Mouse (Mus musculus) intestine, embryonic 16.5 days (tissue): ENCODE data around the gene Sat2. TPM values are rescaled to one million over a fixed set of nuclear protein-coding genes. Genes with fewer than 3 reads are reported as not detected.

Experiments
- ATAC-seq: fragments of 200-750 bp; cut with Nextera tagmentation; 2 replicates; pipeline ENCODE4 v1.8.0; 2017; ENCODE audit warnings: moderate TSS enrichment, moderate library complexity
- H3K27ac ChIP-seq: fragments of 300-500 bp; sonication (generic); 2 replicates; pipeline ENCODE4 v1.5.1; 2014; ENCODE audit warnings: mild to moderate bottlenecking, low read length
- H3K27me3 ChIP-seq: fragments of 300-500 bp; sonication (generic); replicated peaks from 2 replicates; pipeline ENCODE4 v1.6.1; 2014; ENCODE audit warnings: low read length, control low read depth, mixed read lengths; ENCODE audit not compliant: control insufficient read depth, insufficient read depth
- H3K36me3 ChIP-seq: fragments of 300-500 bp; sonication (generic); 2 replicates; pipeline ENCODE4 v1.6.1; 2014; ENCODE audit warnings: low read length, control low read depth; ENCODE audit not compliant: control insufficient read depth, insufficient read depth
- H3K4me1 ChIP-seq: fragments of 300-500 bp; sonication (generic); 2 replicates; pipeline ENCODE4 v1.6.1; 2014; ENCODE audit warnings: low read length, control low read depth, mixed read lengths; ENCODE audit not compliant: control insufficient read depth, insufficient read depth
- H3K4me2 ChIP-seq: fragments of 300-500 bp; sonication (generic); 2 replicates; pipeline ENCODE4 v1.6.1; 2014; ENCODE audit warnings: low read depth, low read length, control low read depth
- H3K4me3 ChIP-seq: fragments of 300-500 bp; sonication (generic); 2 replicates; pipeline ENCODE4 v1.5.1; 2014; ENCODE audit warnings: mild to moderate bottlenecking, low read length
- H3K9ac ChIP-seq: fragments of 300-500 bp; sonication (generic); 2 replicates; pipeline ENCODE4 v1.6.1; 2014; ENCODE audit warnings: low read depth, low read length
- H3K9me3 ChIP-seq: fragments of 300-500 bp; sonication (generic); 2 replicates; pipeline ENCODE4 v1.6.1; 2016; ENCODE audit warnings: low read length, control low read depth; ENCODE audit not compliant: control insufficient read depth
- WGBS: fragments of 180-500 bp; shearing (Covaris S2); extraction: QIAGEN DNeasy Blood & Tissue Kit; methylation state at CpG from one replicate; pipeline ENCODE4 v1.1.7; 2014; 5-methylcytosine and 5-hydroxymethylcytosine counted together
- polyA plus RNA-seq: library from polyadenylated mRNA; unstranded; fragments of >200 nt; fragmentation: Nextera tagmentation; extraction: Ambion mirVana; gene quantifications from 2 replicates; pipeline ENCODE4 v1.2.1, GENCODE M21; 2015

Sat2 gene
- polyA plus RNA-seq, 1 experiment from 2014 or later: 18.1 TPM

DNA sequence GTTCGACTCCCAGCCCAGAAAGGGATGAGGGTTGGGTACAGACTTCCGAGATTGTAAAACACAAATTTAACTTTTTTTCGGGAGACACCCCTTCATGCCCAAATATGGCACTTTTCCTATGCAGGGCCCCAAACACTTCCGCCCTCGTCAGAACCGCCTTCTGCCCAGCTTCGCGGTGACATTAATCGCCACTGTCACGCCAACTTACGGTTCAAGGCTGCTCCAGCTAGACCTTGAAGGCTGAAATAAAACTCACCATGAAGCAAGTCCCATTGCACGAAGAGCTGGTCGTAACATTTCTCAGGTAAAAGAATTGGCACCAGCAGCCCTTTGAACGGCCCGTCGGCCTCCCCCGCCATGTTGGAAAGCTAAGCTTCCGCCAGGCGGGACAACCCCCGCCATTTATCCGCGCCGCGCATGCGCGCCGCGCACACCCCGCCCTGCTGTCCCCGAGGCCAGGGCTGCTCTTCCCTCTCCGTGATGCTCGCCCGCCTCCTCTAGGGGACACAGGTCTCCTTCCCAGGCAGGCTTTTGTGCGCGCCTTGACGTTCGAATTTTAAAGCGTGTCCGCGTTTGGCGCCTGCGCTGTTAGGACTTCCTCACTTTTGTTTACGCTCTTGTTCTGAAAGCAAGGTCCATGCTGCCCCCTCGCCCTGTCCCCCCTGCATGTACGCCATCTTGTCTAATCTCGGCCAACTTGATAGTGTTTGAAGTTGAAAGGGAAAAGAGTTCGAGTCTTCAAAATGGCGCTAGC lies 40.6 kb downstream of the Sat2 start, which contains the start of gene Mpdu1:
Mpdu1 (minus strand) TSS at position 430 of the 754 bp plus-strand sequence.
- H3K4me2 ChIP-seq: peak within 1 kb of the TSS; percentile 69
- under 1% methylated on average over 48 of the region's 48 CpGs for WGBS
- H3K9me3 ChIP-seq: no peaks in the 10 kb centered on the region
- H3K9ac ChIP-seq: peak within 1 kb of the TSS; percentile 72
- H3K4me3 ChIP-seq: peak within 1 kb of the TSS; percentile 64
- no peaks in the 10 kb centered on the region for H3K27me3 ChIP-seq
- H3K36me3 ChIP-seq: peaks cover 21% of the 10 kb centered on the region
- ATAC-seq: peak; percentile 96
- H3K4me1 ChIP-seq: peaks cover 6% of the 10 kb centered on the region
- peak within 1 kb of the TSS; percentile 96 for H3K27ac ChIP-seq

DNA sequence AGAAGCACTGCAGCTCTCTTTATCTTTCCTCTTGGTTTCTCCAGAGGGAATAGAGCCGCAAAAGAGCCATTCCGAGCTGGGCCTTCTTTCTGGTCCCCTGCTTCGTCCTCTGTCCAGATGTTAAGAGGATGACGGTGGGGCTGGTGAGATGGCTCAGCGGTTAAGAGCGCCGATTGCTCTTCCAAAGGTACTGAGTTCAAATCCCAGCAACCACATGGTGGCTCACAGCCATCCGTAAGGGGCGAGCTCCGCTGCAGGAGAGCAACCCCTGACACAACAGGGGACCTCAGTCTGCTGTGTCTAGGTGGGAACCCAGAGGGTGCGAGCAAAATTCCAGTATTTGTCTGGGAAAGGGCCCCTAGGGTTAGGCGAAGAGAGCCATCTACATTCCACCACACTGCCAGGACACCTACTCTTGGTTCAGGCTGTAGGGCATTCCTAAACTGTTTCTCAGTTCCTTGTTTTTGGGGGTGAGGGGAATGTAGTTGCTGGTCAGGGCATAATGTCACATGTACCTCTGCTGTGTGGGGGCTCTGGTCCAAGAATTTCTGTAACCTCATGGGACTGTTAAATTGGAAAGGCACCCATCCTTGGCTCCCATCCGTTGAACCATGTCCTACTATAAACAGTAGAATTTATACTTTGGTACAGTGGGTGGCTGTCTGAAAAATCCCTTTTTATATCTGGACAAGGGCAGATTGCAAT lies 41.3 kb downstream of the Sat2 start:
- peaks cover 21% of the 10 kb centered on the region for H3K36me3 ChIP-seq

DNA sequence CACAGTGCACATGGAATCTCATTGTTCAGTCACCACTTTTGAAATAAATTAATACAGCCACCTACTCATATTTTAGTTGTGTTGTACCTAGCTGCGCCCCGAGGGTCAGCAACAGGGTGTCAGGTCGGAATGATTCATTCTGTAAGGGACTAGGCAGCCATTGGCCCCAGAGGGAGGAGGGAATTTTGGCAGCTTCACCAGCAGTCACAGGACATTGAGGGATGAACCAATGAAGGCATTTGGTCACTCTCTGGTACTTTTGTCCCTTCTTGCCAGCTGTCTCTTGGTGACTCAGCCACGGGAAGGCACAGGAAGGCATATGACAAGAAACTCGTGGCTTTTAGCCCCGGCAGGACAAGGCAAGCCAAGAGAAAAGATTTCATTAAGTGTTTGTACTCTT lies 42.0 kb downstream of the Sat2 start:
- peaks cover 20% of the 10 kb centered on the region for H3K36me3 ChIP-seq

More for the DNA sequence above, 41.3 kb downstream of the Sat2 start:
- H3K9ac ChIP-seq: peak overlapping the region; percentile 72
- peaks cover 6% of the 10 kb centered on the region for H3K4me1 ChIP-seq
- no peak for ATAC-seq
- H3K4me3 ChIP-seq: peak overlapping the region; percentile 64
- peak overlapping the region; percentile 96 for H3K27ac ChIP-seq
- no peaks in the 10 kb centered on the region for H3K9me3 ChIP-seq
- H3K27me3 ChIP-seq: no peaks in the 10 kb centered on the region
- H3K4me2 ChIP-seq: peak overlapping the region; percentile 69
- 65% methylated on average over 13 of the region's 13 CpGs for WGBS

DNA sequence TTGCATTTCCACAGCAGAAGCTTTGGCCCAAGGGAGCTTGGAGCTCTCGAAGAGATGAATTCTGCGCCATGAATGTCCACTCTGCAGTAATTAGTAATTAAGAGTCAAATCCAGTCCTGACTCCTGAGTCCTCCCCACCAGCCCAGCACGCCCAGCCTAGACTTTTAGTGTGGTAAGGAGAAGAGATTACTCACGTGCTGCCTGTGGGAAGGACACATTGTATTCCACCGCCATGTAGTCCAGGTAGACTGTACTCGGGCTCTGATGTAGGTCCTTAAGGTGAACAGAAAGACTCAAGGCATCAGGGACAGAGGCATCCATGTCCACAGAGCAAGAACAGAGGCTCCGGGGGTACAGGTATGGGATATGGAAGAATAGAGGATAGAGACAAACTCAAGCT lies 43.0 kb downstream of the Sat2 start:
- 92% methylated on average over 7 of the region's 7 CpGs for WGBS

More for the DNA sequence above, 42.0 kb downstream of the Sat2 start:
- no peak for ATAC-seq
- H3K9me3 ChIP-seq: no peaks in the 10 kb centered on the region
- H3K9ac ChIP-seq: no peak overlapping the region; the same call in 1 of the 2 replicates
- 77% methylated on average over 6 of the region's 6 CpGs for WGBS
- H3K27me3 ChIP-seq: no peaks in the 10 kb centered on the region
- H3K27ac ChIP-seq: no peak overlapping the region
- no peak overlapping the region for H3K4me3 ChIP-seq
- H3K4me1 ChIP-seq: peaks cover 8% of the 10 kb centered on the region
- no peak overlapping the region for H3K4me2 ChIP-seq

DNA sequence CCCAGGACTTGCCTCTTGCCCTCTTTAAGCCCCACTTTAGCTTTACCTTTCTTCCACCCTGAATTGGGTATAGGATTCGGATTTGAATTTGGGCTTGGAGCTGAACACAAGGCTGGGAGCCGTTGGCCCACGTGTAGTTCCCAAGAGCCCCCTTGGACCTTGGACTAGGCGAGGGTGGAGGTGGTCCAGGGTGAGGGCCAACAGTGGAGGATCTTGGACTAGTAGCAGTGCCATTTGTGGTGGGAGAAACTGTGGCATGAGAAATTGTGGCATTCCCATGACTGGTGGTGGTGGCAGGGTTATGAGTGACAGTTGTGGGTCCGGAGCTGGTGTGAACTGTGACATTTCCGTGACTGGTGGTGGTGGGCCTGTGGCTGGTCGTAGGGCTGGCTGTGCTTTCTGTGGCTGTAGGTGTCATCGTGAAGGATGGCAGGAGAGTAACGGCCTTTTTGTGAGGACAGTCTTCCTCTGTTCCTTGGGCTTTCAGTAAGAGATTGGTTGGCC lies 43.7 kb downstream of the Sat2 start:
- Histone ChIP-seq H3K27me3 (no peaks in the 10 kb centered on the region), H3K9me3 (no peaks in the 10 kb centered on the region), H3K4me3 (no peak overlapping the region), H3K36me3 (peaks cover 24% of the 10 kb centered on the region), H3K4me1 (peaks cover 24% of the 10 kb centered on the region), H3K4me2 (no peak overlapping the region), H3K9ac (no peak overlapping the region), H3K27ac (peak overlapping the region; percentile 11; the same call in 1 of the 2 replicates)
- WGBS: 63% methylated on average over 9 of the region's 9 CpGs
- no peak for ATAC-seq

More for the DNA sequence above, 43.0 kb downstream of the Sat2 start:
- Histone ChIP-seq H3K36me3 (peaks cover 24% of the 10 kb centered on the region), H3K27me3 (no peaks in the 10 kb centered on the region), H3K4me1 (peaks cover 18% of the 10 kb centered on the region), H3K4me3 (no peak overlapping the region), H3K9me3 (no peaks in the 10 kb centered on the region), H3K27ac (0 out of 2 replicates have a peak overlapping the region, but pooled peaks have one; percentile 11), H3K9ac (no peak overlapping the region), H3K4me2 (no peak overlapping the region)
- no peak for ATAC-seq

DNA sequence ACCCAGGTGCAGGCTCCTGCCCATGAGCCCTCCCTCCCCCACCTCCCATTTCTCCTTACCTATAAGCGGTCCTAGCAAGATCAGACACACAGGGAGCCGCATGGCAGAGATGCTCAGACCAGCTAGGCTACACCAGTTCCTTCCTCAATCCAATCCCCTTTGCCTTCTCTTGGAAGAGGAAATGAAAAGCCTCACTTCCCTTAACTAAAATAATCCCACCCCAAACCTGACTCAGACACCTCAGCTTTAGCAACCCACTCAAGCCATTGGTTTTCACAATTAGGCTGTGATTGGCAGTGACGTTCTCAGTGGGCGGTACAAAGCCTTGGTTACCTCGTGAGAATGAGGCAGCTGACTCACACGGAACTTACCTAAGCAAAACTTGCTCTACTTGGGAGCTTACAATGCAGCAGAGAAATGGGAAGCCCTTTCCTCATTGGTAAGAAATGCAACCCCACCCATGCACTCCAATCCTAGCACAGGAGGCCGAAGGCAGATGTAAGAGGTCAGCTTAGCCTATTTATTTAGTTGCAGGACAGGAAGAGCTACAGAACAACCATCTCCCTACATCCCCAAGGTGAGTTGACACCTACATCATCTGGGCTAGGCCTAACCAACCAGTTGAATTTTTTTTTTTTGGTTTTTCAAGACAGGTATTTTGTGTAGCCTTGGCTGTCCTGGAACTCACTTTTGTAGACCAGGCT lies 44.3 kb downstream of the Sat2 start, which contains the start of gene Cd68:
Cd68 (minus strand) TSS at position 193 of the 704 bp plus-strand sequence.
- no peak within 1 kb of the TSS for H3K4me3 ChIP-seq
- H3K4me2 ChIP-seq: no peak within 1 kb of the TSS
- H3K36me3 ChIP-seq: peaks cover 24% of the 10 kb centered on the region
- H3K27me3 ChIP-seq: no peaks in the 10 kb centered on the region
- peak within 1 kb of the TSS; percentile 11; the same call in 1 of the 2 replicates for H3K27ac ChIP-seq
- H3K9ac ChIP-seq: no peak within 1 kb of the TSS
- peaks cover 24% of the 10 kb centered on the region for H3K4me1 ChIP-seq
- WGBS: 27% methylated on average over 7 of the region's 7 CpGs
- no peaks in the 10 kb centered on the region for H3K9me3 ChIP-seq
- ATAC-seq: 0 out of 2 replicates have a peak, but pooled peaks have one; percentile 4

DNA sequence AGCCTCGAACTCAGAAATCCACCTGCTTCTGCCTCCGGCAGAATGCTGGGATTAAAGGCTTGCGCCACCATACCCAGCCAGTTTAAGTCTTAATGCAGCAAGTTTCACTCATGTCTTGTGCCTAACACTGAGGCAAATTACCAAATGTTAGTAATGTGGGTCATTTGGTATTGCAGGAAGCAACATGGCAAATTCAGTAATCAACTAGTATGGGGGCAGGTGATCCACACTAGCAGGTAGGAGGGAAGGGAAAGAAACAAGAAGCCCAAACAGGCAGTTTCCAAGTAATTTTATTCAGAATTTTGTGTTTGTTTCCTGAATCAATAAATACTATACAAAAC lies 44.8 kb downstream of the Sat2 start:
- Histone ChIP-seq H3K36me3 (peaks cover 24% of the 10 kb centered on the region), H3K9me3 (no peaks in the 10 kb centered on the region)

DNA sequence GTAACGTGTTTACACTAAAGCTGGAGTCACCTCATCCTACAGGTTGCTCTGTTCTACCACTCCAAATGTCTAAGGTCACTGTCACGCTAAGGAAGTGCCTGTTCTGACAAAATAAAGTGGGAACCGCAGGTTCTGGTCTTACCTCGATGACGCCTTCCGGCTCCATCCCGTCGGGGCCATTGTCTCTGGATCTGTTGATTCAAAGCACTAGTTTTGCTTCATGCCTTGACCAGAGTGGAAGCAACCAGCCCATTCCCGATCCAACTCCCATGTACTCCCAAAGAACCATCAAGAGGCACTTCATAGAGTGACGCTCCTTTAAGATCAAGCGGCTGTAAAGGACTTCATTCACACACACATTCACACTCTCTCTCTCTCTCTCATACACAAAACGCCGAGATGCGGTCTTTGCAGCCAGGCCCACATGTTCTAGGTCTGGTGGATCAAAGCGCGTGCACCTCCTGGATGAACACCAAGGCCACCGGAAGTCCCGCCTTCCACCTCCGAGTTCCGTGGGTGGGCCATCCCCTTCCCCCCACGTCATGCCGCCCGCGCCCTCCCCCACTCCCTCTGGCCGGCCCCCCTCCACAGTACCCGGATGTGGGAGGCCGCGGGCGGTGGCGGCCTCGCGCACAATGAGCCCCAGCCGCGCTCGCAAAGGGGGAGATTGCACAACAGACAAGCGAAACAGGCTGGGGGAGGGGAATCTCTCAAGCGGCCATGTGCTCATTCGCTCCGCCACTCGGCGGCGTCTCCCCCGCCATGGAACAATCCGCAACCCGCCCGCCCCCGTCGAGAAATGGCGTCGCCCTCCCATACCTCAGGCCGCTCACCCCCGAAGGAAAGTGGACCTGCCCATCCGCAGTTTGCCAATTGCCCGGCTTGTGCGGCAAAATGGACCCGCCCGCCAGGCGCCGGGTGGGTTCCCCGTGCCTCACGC lies 49.2 kb downstream of the Sat2 start:
- WGBS: under 1% methylated on average over 60 of the region's 61 CpGs
- peak; percentile 67 for ATAC-seq
- peak overlapping the region; percentile 99 for H3K4me3 ChIP-seq
- peaks cover 22% of the 10 kb centered on the region for H3K4me1 ChIP-seq
- peaks cover 19% of the 10 kb centered on the region for H3K36me3 ChIP-seq
- peak overlapping the region; percentile 88 for H3K4me2 ChIP-seq
- H3K27ac ChIP-seq: peak overlapping the region; percentile 99
- peak overlapping the region; percentile 99 for H3K9ac ChIP-seq
- H3K27me3 ChIP-seq: no peaks in the 10 kb centered on the region
- H3K9me3 ChIP-seq: no peaks in the 10 kb centered on the region

More for the DNA sequence above, 44.8 kb downstream of the Sat2 start:
- Histone ChIP-seq H3K4me1 (peaks cover 24% of the 10 kb centered on the region), H3K27me3 (no peaks in the 10 kb centered on the region), H3K9ac (no peak overlapping the region), H3K4me3 (no peak overlapping the region), H3K4me2 (no peak overlapping the region), H3K27ac (no peak overlapping the region; the same call in 1 of the 2 replicates)
- 85% methylated on average over 3 of the region's 3 CpGs for WGBS
- no peak for ATAC-seq
